Mouse (Mus musculus) neural tube, embryonic 11.5 days (tissue): Measurements from ENCODE around the gene Mrpl19. TPM values are rescaled to one million over a fixed set of nuclear protein-coding genes. Genes with fewer than 3 reads are reported as not detected.

ENCODE experiments used
- ATAC-seq: fragments of 200-750 bp; cut with Nextera tagmentation; 2 replicates; pipeline ENCODE4 v1.8.0; 2017; ENCODE audit warnings: moderate number of reproducible peaks, mild to moderate bottlenecking, moderate TSS enrichment, moderate library complexity; ENCODE audit not compliant: insufficient read depth, low FRiP score, low TSS enrichment
- DNase-seq: peaks from one replicate; pipeline ENCODE4 v3.0.0-alpha.2; 2015; ENCODE audit warnings: low spot score
- H3K27ac ChIP-seq: fragments of 300-500 bp; sonication (generic); 2 replicates; pipeline ENCODE4 v1.5.1; 2014; ENCODE audit warnings: low read depth, mild to moderate bottlenecking, low read length
- H3K27me3 ChIP-seq: fragments of 300-500 bp; sonication (generic); 2 replicates; pipeline ENCODE4 v1.6.1; 2014; ENCODE audit warnings: mild to moderate bottlenecking, low read length, mixed read lengths; ENCODE audit not compliant: control insufficient read depth, insufficient read depth
- H3K36me3 ChIP-seq: fragments of 300-500 bp; sonication (generic); 2 replicates; pipeline ENCODE4 v1.6.1; 2014; ENCODE audit warnings: mild to moderate bottlenecking, low read length, moderate library complexity, mixed read lengths; ENCODE audit not compliant: control insufficient read depth, insufficient read depth
- H3K4me1 ChIP-seq: fragments of 300-500 bp; sonication (generic); 2 replicates; pipeline ENCODE4 v1.6.1; 2014; ENCODE audit warnings: low read length, mixed read lengths; ENCODE audit not compliant: control insufficient read depth, insufficient read depth
- H3K4me2 ChIP-seq: fragments of 300-500 bp; sonication (generic); 2 replicates; pipeline ENCODE4 v1.6.1; 2014; ENCODE audit warnings: low read depth, mild to moderate bottlenecking, moderate library complexity
- H3K4me3 ChIP-seq: fragments of 300-500 bp; sonication (generic); 2 replicates; pipeline ENCODE4 v1.5.1; 2014; ENCODE audit warnings: low read depth, low read length
- H3K9ac ChIP-seq: fragments of 300-500 bp; sonication (generic); 2 replicates; pipeline ENCODE4 v1.6.1; 2014; ENCODE audit warnings: mild to moderate bottlenecking, low read length
- H3K9me3 ChIP-seq: fragments of 300-500 bp; sonication (generic); 2 replicates; pipeline ENCODE4 v1.6.1; 2016; ENCODE audit warnings: low read length; ENCODE audit not compliant: control insufficient read depth
- WGBS: fragments of 180-500 bp; shearing (Covaris S2); extraction: QIAGEN DNeasy Blood & Tissue Kit; methylation state at CpG from one replicate; pipeline ENCODE4 v1.1.7; 2014; 5-methylcytosine and 5-hydroxymethylcytosine counted together
- polyA plus RNA-seq: library from polyadenylated mRNA; unstranded; fragments of >200 nt; fragmentation: Nextera tagmentation; extraction: Ambion mirVana; gene quantifications from 2 replicates; pipeline ENCODE4 v1.2.1, GENCODE M21; 2014

Mrpl19 gene
- polyA plus RNA-seq, 1 experiment from 2014 or later, result 62.3 TPM

GRCm38 (mm10) chr6:81911713-81912112, 54.0 kb downstream of the Mrpl19 start:
- H3K36me3 ChIP-seq, result no peaks in the 10 kb centered on the region
- H3K27ac ChIP-seq, result no peak overlapping the region
- H3K4me2 ChIP-seq, result no peak overlapping the region
- H3K27me3 ChIP-seq, result no peaks in the 10 kb centered on the region
- no peaks in the 10 kb centered on the region for H3K9me3 ChIP-seq
- H3K4me1 ChIP-seq, result no peaks in the 10 kb centered on the region
- no peak overlapping the region for H3K4me3 ChIP-seq
- 79% methylated on average over 4 of the region's 4 CpGs for WGBS
- ATAC-seq (no peak), DNase-seq (no peak)
- H3K9ac ChIP-seq, result no peak overlapping the region

GRCm38 (mm10) chr6:81911244-81911643, 54.5 kb downstream of the Mrpl19 start:
- Histone ChIP-seq H3K36me3 (no peaks in the 10 kb centered on the region), H3K9me3 (no peaks in the 10 kb centered on the region), H3K9ac (no peak overlapping the region), H3K4me3 (no peak overlapping the region), H3K4me2 (no peak overlapping the region), H3K4me1 (no peaks in the 10 kb centered on the region), H3K27me3 (no peaks in the 10 kb centered on the region), H3K27ac (no peak overlapping the region)
- no peak for DNase-seq
- 89% methylated on average over 5 of the region's 5 CpGs for WGBS
- ATAC-seq, result no peak

GRCm38 (mm10) chr6:81910302-81910855, 55.4 kb downstream of the Mrpl19 start:
- H3K27me3 ChIP-seq, result no peaks in the 10 kb centered on the region
- H3K9ac ChIP-seq, result no peak overlapping the region
- WGBS, result 84% methylated on average over 25 of the region's 25 CpGs
- no peaks in the 10 kb centered on the region for H3K4me1 ChIP-seq
- no peaks in the 10 kb centered on the region for H3K36me3 ChIP-seq
- ATAC-seq (no peak), DNase-seq (no peak)
- H3K9me3 ChIP-seq, result no peaks in the 10 kb centered on the region
- no peak overlapping the region for H3K27ac ChIP-seq
- H3K4me2 ChIP-seq, result no peak overlapping the region
- H3K4me3 ChIP-seq, result no peak overlapping the region

Other genes with a start within 250 kb of the Mrpl19 start
- gene Gcfc2, start 42.3 kb downstream of the Mrpl19 start, polyA plus RNA-seq, result 10.2 and 14.5 TPM in 2 replicates
- gene Eva1a, start 75.1 kb upstream of the Mrpl19 start, polyA plus RNA-seq, result 4.7 and 4.8 TPM in 2 replicates